ENCODE assay signal across 35 mouse cellular contexts in genomic region chr7:142050536-142050935, GRCm38 (mm10). TPM values are rescaled to one million over a fixed set of nuclear protein-coding genes. Genes with fewer than 3 reads are reported as not detected.
"Had no signal": no experiment of that assay in that cellular context is flagged by ENCODE, and none has a peak within 500 bp of the region (broad histone marks: within the 10 kb centered on the region; RNA-seq: fewer than 3 reads in every experiment).

No protein-coding gene starts in this region.

- H3K9me3 ChIP-seq: heart, embryonic 10.5 days; heart, embryonic 12.5 days; heart, embryonic 13.5 days; heart, embryonic 15.5 days; hindbrain, embryonic 10.5 days; hindbrain, embryonic 12.5 days; hindbrain, embryonic 13.5 days; hindbrain, embryonic 15.5 days; intestine, embryonic 15.5 days; kidney, embryonic 15.5 days had no signal

- ATAC-seq: hindbrain, embryonic 16.5 days; hindbrain, postnatal 0 days; inflammation-experienced regulatory T-cells, adult 6 months; intestine, embryonic 15.5 days; intestine, embryonic 16.5 days had no signal

- H3K4me3 ChIP-seq: heart, embryonic 10.5 days; heart, embryonic 12.5 days; heart, embryonic 13.5 days; heart, embryonic 15.5 days; hindbrain, embryonic 10.5 days; hindbrain, embryonic 12.5 days; hindbrain, embryonic 13.5 days; hindbrain, embryonic 15.5 days; intestine, embryonic 15.5 days; kidney, embryonic 15.5 days; layer of hippocampus, adult 2 months; left cerebral cortex, adult 2 months had no signal

- H3K36me3 ChIP-seq: heart, embryonic 15.5 days; hindbrain, embryonic 15.5 days; intestine, embryonic 15.5 days had no signal

- H3K4me1 ChIP-seq: heart, embryonic 10.5 days; hindbrain, embryonic 12.5 days; hindbrain, embryonic 13.5 days; hindbrain, embryonic 15.5 days; kidney, embryonic 15.5 days had no signal

- DNase-seq: heart, postnatal 10 days; heart, postnatal 14 days; heart, postnatal 36 days; heart, postnatal 4 days; kidney, adult 11 months; kidney, adult 18-20 months; kidney, adult 2 months; kidney, adult 8-10 months; kidney, adult 9 months; kidney, postnatal 10 days; kidney, postnatal 14 days; kidney, postnatal 25 days; kidney, postnatal 36 days; kidney, postnatal 4 days; layer of hippocampus, adult 9-11 months; layer of hippocampus, postnatal 36 days had no signal

- H3K9ac ChIP-seq: heart, embryonic 12.5 days; heart, embryonic 13.5 days; heart, embryonic 15.5 days; hindbrain, embryonic 12.5 days; hindbrain, embryonic 13.5 days; hindbrain, embryonic 14.5 days; hindbrain, embryonic 15.5 days; intestine, embryonic 15.5 days; kidney, embryonic 15.5 days had no signal

- H3K27me3 ChIP-seq: heart, embryonic 12.5 days; heart, embryonic 13.5 days; heart, embryonic 15.5 days; hindbrain, embryonic 12.5 days; hindbrain, embryonic 13.5 days; hindbrain, embryonic 15.5 days; intestine, embryonic 15.5 days; kidney, embryonic 15.5 days had no signal

- H3K27ac ChIP-seq: heart, embryonic 10.5 days; heart, embryonic 13.5 days; heart, embryonic 15.5 days; hindbrain, embryonic 10.5 days; hindbrain, embryonic 12.5 days; hindbrain, embryonic 13.5 days; hindbrain, embryonic 14.5 days; hindbrain, embryonic 15.5 days; hindbrain, postnatal 0 days; intestine, embryonic 15.5 days; kidney, embryonic 15.5 days; kidney, postnatal 0 days; layer of hippocampus, adult 2 months; left cerebral cortex, adult 2 months had no signal

- H3K4me2 ChIP-seq: heart, embryonic 11.5 days; heart, embryonic 12.5 days; heart, embryonic 13.5 days; heart, embryonic 15.5 days; hindbrain, embryonic 12.5 days; hindbrain, embryonic 13.5 days; hindbrain, embryonic 14.5 days; hindbrain, embryonic 15.5 days; intestine, embryonic 15.5 days; kidney, embryonic 15.5 days had no signal

RNA-seq across cellular contexts. Expression of gene Dusp8, which starts 45.1 kb away (rescaled TPM):
- polyA plus RNA-seq: inflammation-experienced regulatory T-cells, adult 6 months had no signal
